Mouse (Mus musculus) small intestine, adult 2 months (tissue): ENCODE results near the gene Klf9. TPM values are rescaled to one million over a fixed set of nuclear protein-coding genes. Genes with fewer than 3 reads are reported as not detected.

Experiments used
- H3K27ac ChIP-seq: fragments of 200-500 bp; 2 replicates; pipeline ENCODE4 v1.5.1; 2012; ENCODE audit warnings: low read depth, low read length, control low read depth, inconsistent platforms; ENCODE audit not compliant: insufficient read depth
- H3K27me3 ChIP-seq: fragments of 200-500 bp; 2 replicates; pipeline ENCODE4 v1.6.1; 2012; ENCODE audit warnings: mild to moderate bottlenecking, moderate library complexity, low read length, inconsistent platforms; ENCODE audit not compliant: control insufficient read depth, insufficient read depth
- H3K36me3 ChIP-seq: fragments of 200-500 bp; 2 replicates; pipeline ENCODE4 v1.6.1; 2012; ENCODE audit warnings: mild to moderate bottlenecking, low read length, control low read depth, inconsistent platforms; ENCODE audit not compliant: control insufficient read depth, insufficient read depth
- H3K4me1 ChIP-seq: fragments of 200-500 bp; 2 replicates; pipeline ENCODE4 v1.6.1; 2012; ENCODE audit warnings: low read length, inconsistent platforms, mixed read lengths; ENCODE audit not compliant: control insufficient read depth, insufficient read depth, insufficient read length
- H3K4me3 ChIP-seq: fragments of 200-500 bp; 2 replicates; pipeline ENCODE4 v1.5.1; 2012; ENCODE audit warnings: low read depth, mild to moderate bottlenecking, control low read depth, inconsistent platforms, low read length, moderate library complexity
- CTCF ChIP-seq: fragments of 200-500 bp; IDR thresholded peaks from 2 replicates; pipeline ENCODE4 v1.5.1; 2012; ENCODE audit warnings: low read depth, mild to moderate bottlenecking, control low read depth, inconsistent platforms, low read length, moderate library complexity, mixed read lengths; ENCODE audit not compliant: insufficient replicate concordance, insufficient read length; ENCODE audit errors: extremely low read depth
- POLR2A ChIP-seq: fragments of 200-500 bp; IDR thresholded peaks from 2 replicates; pipeline ENCODE4 v1.6.1; 2012; ENCODE audit warnings: low read depth, mild to moderate bottlenecking, control low read depth, inconsistent platforms, low read length, moderate library complexity
- WGBS: fragments of 180-500 bp; shearing (Covaris S2); methylation state at CpG from one replicate; pipeline ENCODE4 v1.1.7; 2018; 5-methylcytosine and 5-hydroxymethylcytosine counted together
- polyA plus RNA-seq: library from polyadenylated mRNA; depleted of rRNA; stranded (reverse); fragments of >200 nt; gene quantifications from 2 replicates; pipeline ENCODE4 v1.2.3, GENCODE M21; 2012

Gene Klf9
- polyA plus RNA-seq, 1 experiment = 16.2 TPM

- Histone ChIP-seq H3K4me3 (no peak overlapping the region), H3K36me3 (no peaks in the 10 kb centered on the region), H3K27ac (no peak overlapping the region), H3K4me1 (no peaks in the 10 kb centered on the region), H3K27me3 (no peaks in the 10 kb centered on the region)
- WGBS = 91% methylated on average over 3 of the region's 3 CpGs
- TF ChIP-seq CTCF (no peak), POLR2A (no peak)
Observed at GRCm38 (mm10) chr19:23178533-23178932, 37.5 kb downstream of the Klf9 start.

DNA sequence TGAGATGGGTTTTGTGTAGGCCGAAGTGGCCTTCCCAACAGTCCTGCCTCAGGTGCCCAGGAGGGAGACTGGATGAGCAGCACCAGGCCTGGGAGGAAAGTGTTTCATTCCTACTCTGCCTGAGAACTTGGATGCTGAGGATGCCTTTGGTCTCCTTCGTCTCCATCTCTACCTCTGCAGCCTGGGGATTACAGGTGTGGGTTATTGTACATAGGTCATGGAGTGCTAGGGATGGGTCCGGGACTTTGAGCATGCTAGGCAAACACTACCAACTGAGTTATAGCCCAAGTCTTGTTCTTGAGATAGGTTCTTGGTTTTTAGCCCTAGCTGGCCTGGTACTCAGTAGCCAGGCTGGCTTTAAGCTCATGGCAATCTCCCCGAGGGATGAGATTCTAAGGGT lies 42.5 kb downstream of the Klf9 start:
- no peaks in the 10 kb centered on the region for H3K4me1 ChIP-seq
- H3K4me3 ChIP-seq = no peak overlapping the region
- TF ChIP-seq CTCF (no peak), POLR2A (no peak)
- H3K27me3 ChIP-seq = no peaks in the 10 kb centered on the region
- H3K27ac ChIP-seq = no peak overlapping the region
- H3K36me3 ChIP-seq = no peaks in the 10 kb centered on the region
- 94% methylated on average over 4 of the region's 4 CpGs for WGBS

GRCm38 (mm10) chr19:23184068-23184467 lies 43.0 kb downstream of the Klf9 start:
- Histone ChIP-seq H3K4me1 (no peaks in the 10 kb centered on the region), H3K27ac (no peak overlapping the region), H3K36me3 (no peaks in the 10 kb centered on the region), H3K4me3 (no peak overlapping the region), H3K27me3 (no peaks in the 10 kb centered on the region)
- no peak for TF ChIP-seq CTCF
- no peak for TF ChIP-seq POLR2A
- 80% methylated on average over 4 of the region's 4 CpGs for WGBS

DNA sequence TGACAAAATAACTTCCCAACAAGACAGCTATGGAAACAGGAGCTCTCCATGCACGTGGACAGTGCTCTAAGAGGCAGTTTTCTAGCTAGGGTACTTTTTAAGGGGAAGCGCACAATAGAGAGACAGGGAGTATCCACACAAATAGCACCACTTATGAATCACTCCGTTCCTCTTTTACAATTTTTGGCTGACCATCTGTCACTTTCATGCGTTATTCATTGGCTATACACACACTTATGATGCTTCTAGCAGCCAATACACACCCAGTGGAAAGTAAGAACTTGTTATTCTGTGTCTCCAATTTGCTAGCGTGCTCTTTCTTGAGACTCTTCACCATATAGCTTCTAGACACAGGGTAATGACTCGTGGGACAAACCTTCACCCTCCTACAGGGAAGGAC lies 46.7 kb downstream of the Klf9 start:
- no peak overlapping the region for H3K4me3 ChIP-seq
- TF ChIP-seq CTCF (no peak), POLR2A (no peak)
- no peaks in the 10 kb centered on the region for H3K36me3 ChIP-seq
- H3K27me3 ChIP-seq = no peaks in the 10 kb centered on the region
- WGBS = 86% methylated on average over 6 of the region's 6 CpGs
- H3K4me1 ChIP-seq = no peaks in the 10 kb centered on the region
- no peak overlapping the region for H3K27ac ChIP-seq

DNA sequence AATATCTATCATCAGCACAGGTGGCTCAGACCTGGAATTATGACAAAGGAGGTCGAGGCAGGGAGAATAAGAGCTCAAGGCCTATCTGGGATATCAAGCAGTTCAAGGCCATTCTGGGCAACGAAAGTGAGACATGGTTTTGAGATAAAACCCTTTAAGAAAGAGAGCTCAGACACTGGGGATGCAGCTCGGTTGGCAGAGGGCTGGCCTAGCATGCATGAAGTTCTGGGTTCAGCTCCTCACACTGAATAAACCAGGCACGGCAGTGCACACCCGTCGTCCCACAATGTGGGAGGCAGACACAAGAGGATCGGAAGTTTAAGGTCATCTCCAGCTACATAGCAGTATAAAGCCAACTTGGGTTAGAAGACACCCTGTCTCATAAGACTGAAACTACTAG lies 48.0 kb downstream of the Klf9 start:
- TF ChIP-seq POLR2A (no peak), CTCF (no peak)
- Histone ChIP-seq H3K27me3 (no peaks in the 10 kb centered on the region), H3K36me3 (no peaks in the 10 kb centered on the region), H3K4me3 (no peak overlapping the region), H3K4me1 (no peaks in the 10 kb centered on the region), H3K27ac (no peak overlapping the region)
- WGBS = 82% methylated on average over 7 of the region's 7 CpGs

GRCm38 (mm10) chr19:23189744-23190143 lies 48.7 kb downstream of the Klf9 start:
- H3K4me1 ChIP-seq = no peaks in the 10 kb centered on the region
- no peaks in the 10 kb centered on the region for H3K27me3 ChIP-seq
- 75% methylated on average over 1 of the region's 1 CpGs for WGBS
- no peak overlapping the region for H3K27ac ChIP-seq
- TF ChIP-seq CTCF = no peak
- no peak for TF ChIP-seq POLR2A
- no peaks in the 10 kb centered on the region for H3K36me3 ChIP-seq
- H3K4me3 ChIP-seq = no peak overlapping the region

DNA sequence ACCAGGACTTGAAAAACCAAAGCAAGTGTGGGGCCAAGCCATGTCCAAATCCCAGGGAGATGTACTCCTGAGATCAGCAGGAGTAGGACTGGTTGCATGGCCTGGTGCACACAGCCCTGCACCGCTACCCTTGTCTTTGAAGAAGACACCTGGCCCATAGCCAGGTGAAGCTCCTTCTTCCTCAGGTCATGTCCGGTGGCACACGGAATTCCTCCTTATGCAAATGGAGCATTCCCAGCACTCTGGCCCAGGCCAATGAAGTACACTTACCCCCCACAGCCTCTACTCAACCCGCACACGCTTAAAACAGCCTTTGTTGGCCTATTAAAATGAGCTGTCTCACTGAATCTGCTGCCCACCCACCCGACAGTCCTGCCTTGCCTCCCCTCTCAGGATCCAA lies 50.5 kb downstream of the Klf9 start:
- Histone ChIP-seq H3K27me3 (no peaks in the 10 kb centered on the region), H3K36me3 (no peaks in the 10 kb centered on the region), H3K4me1 (no peaks in the 10 kb centered on the region), H3K27ac (no peak overlapping the region), H3K4me3 (no peak overlapping the region)
- no peak for TF ChIP-seq POLR2A
- TF ChIP-seq CTCF = no peak
- 92% methylated on average over 6 of the region's 6 CpGs for WGBS

DNA sequence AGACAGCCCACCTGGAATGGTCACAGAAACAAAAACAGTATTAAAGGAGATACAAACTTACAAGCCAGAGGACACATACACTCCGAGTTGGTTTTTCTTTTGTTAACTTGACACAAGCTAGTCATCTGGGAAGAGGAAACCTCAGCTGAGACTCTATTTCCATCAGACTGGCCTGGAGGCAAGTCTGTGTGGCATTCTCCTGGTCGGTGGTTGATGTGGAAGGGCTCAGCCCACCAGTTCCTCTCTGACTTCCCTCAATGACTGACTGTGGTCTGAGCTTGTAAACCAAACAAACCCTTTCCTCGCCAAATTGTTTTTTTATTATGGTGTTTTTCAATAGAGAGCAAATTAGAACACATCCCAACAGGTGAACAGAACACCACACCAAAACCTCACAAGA lies 52.0 kb downstream of the Klf9 start:
- WGBS = 78% methylated on average over 3 of the region's 3 CpGs

More for the DNA sequence above, 52.0 kb downstream of the Klf9 start:
- Histone ChIP-seq H3K4me3 (no peak overlapping the region), H3K36me3 (no peaks in the 10 kb centered on the region), H3K27ac (no peak overlapping the region), H3K27me3 (no peaks in the 10 kb centered on the region), H3K4me1 (no peaks in the 10 kb centered on the region)
- no peak for TF ChIP-seq POLR2A
- no peak for TF ChIP-seq CTCF
